Mouse (Mus musculus) liver, adult 2 months (tissue): ENCODE measurements around the gene Ctnnal1.

Source experiments
- CTCF ChIP-seq: fragments of 200-500 bp; IDR thresholded peaks from 2 replicates; pipeline ENCODE4 v1.5.1; 2011; ENCODE audit warnings: low read depth, low read length, control low read depth
- POLR2A ChIP-seq: fragments of 200-500 bp; IDR thresholded peaks from 2 replicates; pipeline ENCODE4 v1.6.1; 2011; ENCODE audit warnings: low read length, control low read depth; ENCODE audit not compliant: insufficient read depth; ENCODE audit errors: extremely low read depth

DNA sequence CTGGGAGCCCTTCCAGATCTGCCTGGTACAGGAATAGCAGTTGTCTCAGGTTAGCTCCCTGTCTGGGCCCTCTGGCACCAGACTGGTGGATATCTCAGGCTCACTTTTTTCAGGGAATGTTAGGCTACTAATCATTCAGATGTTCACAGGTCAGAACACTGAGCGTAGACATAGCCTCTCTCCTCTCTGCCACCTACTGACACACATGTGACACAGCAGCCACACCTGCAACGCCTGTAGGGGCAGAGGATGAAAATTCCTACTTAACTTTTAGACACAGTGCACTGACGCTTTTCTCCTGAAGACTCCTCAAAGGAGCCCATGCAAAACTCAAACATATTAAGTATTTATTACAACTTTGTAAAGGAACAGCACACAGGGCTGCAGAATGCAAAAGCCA is 32.5 kb upstream of the Ctnnal1 start:
- TF ChIP-seq CTCF (no peak), POLR2A (no peak)
